In genomic region chr2:90749676-90750459, GRCm38 (mm10) we compare ENCODE assay signal across 18 mouse cellular contexts. TPM values are rescaled to one million over a fixed set of nuclear protein-coding genes. Genes with fewer than 3 reads are reported as not detected.
DNase-seq lines count a peak whose midpoint lies in the region; ATAC-seq and TF ChIP-seq lines count a peak whose summit lies in the region.
"Had no signal": no experiment of that assay in that cellular context is flagged by ENCODE, and none has a peak within 500 bp of the region (broad histone marks: within the 10 kb centered on the region; RNA-seq: fewer than 3 reads in every experiment).

No protein-coding gene starts in this region.

- no peak overlapping the region for H3K4me3 ChIP-seq in kidney, postnatal 0 days (replicated peaks; ENCODE audit: low read depth, low read length)
- no peak overlapping the region for H3K4me3 ChIP-seq in kidney, embryonic 16.5 days (ENCODE audit: low read length)
- no peak overlapping the region for H3K4me3 ChIP-seq in MEL (ENCODE audit: control insufficient read depth in 1 of 2, insufficient read depth in 1 of 2, low read depth in 2 of 2, low read length in 2 of 2)
- H3K4me3 ChIP-seq in bone marrow macrophage, adult 2 months (ENCODE audit: insufficient read depth, low read length) = 0 out of 2 replicates have a peak overlapping the region, but pooled peaks have one; percentile 3
- no peak overlapping the region for H3K4me3 ChIP-seq in kidney, embryonic 14.5 days (ENCODE audit: low read length)
- H3K4me3 ChIP-seq in midbrain, embryonic 14.5 days (replicated peaks; ENCODE audit: low read depth, low read length) = no peak overlapping the region
- H3K4me3 ChIP-seq in forebrain, postnatal 0 days (ENCODE audit: low read depth, low read length) = no peak overlapping the region
- H3K4me3 ChIP-seq: forebrain, embryonic 15.5 days; heart, embryonic 15.5 days; limb, embryonic 13.5 days; liver, embryonic 15.5 days; midbrain, embryonic 15.5 days had no signal

- H3K27ac ChIP-seq in kidney, postnatal 0 days = no peak overlapping the region
- H3K27ac ChIP-seq in kidney, embryonic 16.5 days (ENCODE audit: low read length) = no peak overlapping the region
- H3K27ac ChIP-seq in MEL (ENCODE audit: control insufficient read depth, low read depth, low read length) = no peak overlapping the region
- peak overlapping the region; percentile 69 for H3K27ac ChIP-seq in bone marrow macrophage, adult 2 months (ENCODE audit: insufficient read depth, low read depth, low read length)
- no peak overlapping the region for H3K27ac ChIP-seq in kidney, embryonic 14.5 days (ENCODE audit: low read depth, low read length)
- no peak overlapping the region for H3K27ac ChIP-seq in midbrain, embryonic 14.5 days (replicated peaks; ENCODE audit: low read depth, low read length)
- no peak overlapping the region for H3K27ac ChIP-seq in forebrain, postnatal 0 days (ENCODE audit: low read depth, low read length)
- H3K27ac ChIP-seq: forebrain, embryonic 15.5 days; heart, embryonic 15.5 days; limb, embryonic 13.5 days; liver, embryonic 15.5 days; midbrain, embryonic 15.5 days had no signal

- no peaks in the 10 kb centered on the region for H3K4me1 ChIP-seq in kidney, postnatal 0 days (replicated peaks; ENCODE audit: insufficient read depth, low read length)
- H3K4me1 ChIP-seq in kidney, embryonic 16.5 days (ENCODE audit: insufficient read depth, low read length) = peaks cover 14% of the 10 kb centered on the region; the same call in 1 of the 2 replicates
- H3K4me1 ChIP-seq in MEL (ENCODE audit: control insufficient read depth in 1 of 2, insufficient read depth in 2 of 2, low read length in 2 of 2) = peaks cover 28 to 29% of the 10 kb centered on the region in 2 experiments
- H3K4me1 ChIP-seq in bone marrow macrophage, adult 2 months (ENCODE audit: control insufficient read depth, insufficient read depth, low read length) = peaks cover 22% of the 10 kb centered on the region
- peaks cover 13% of the 10 kb centered on the region; the same call in 1 of the 2 replicates for H3K4me1 ChIP-seq in kidney, embryonic 14.5 days (ENCODE audit: control insufficient read depth, insufficient read depth, low read length)
- peaks cover 18% of the 10 kb centered on the region for H3K4me1 ChIP-seq in midbrain, embryonic 14.5 days (ENCODE audit: control insufficient read depth, insufficient read depth, low read length)
- H3K4me1 ChIP-seq in forebrain, postnatal 0 days (ENCODE audit: insufficient read depth) = peaks cover 4% of the 10 kb centered on the region; the same call in 1 of the 2 replicates

- H3K36me3 ChIP-seq in kidney, postnatal 0 days (ENCODE audit: insufficient read depth, low read length) = peaks cover 37% of the 10 kb centered on the region
- peaks cover 50% of the 10 kb centered on the region for H3K36me3 ChIP-seq in kidney, embryonic 16.5 days (ENCODE audit: insufficient read depth, low read length)
- peaks cover 40 to 57% of the 10 kb centered on the region in 2 experiments for H3K36me3 ChIP-seq in MEL (ENCODE audit: control insufficient read depth in 1 of 2, insufficient read depth in 2 of 2, low read length in 2 of 2)
- peaks cover 57% of the 10 kb centered on the region for H3K36me3 ChIP-seq in kidney, embryonic 14.5 days (ENCODE audit: control insufficient read depth, insufficient read depth, low read length)
- peaks cover 52% of the 10 kb centered on the region for H3K36me3 ChIP-seq in midbrain, embryonic 14.5 days (ENCODE audit: control insufficient read depth, insufficient read depth, low read length)
- peaks cover 35% of the 10 kb centered on the region for H3K36me3 ChIP-seq in forebrain, postnatal 0 days (ENCODE audit: insufficient read depth)

- no peak for TF ChIP-seq CTCF in kidney, postnatal 0 days (IDR thresholded peaks at IDR 0.05; ENCODE audit: low read depth)
- no peak for TF ChIP-seq CTCF in MEL (IDR thresholded peaks at IDR 0.05 in 2 of 3, conservative IDR thresholded peaks at IDR 0.05 in 1 of 3; ENCODE audit: control insufficient read depth in 1 of 3, insufficient read depth in 1 of 3, low read depth in 2 of 3, low read length in 3 of 3, poor library complexity in 1 of 3, severe bottlenecking in 1 of 3)
- no peak for TF ChIP-seq CTCF in bone marrow macrophage, adult 2 months (IDR thresholded peaks at IDR 0.05; ENCODE audit: low read depth, low read length)
- TF ChIP-seq CTCF in forebrain, postnatal 0 days (IDR thresholded peaks at IDR 0.05; ENCODE audit: low read depth) = no peak

- no peaks in the 10 kb centered on the region for H3K27me3 ChIP-seq in kidney, postnatal 0 days (ENCODE audit: insufficient read depth, low read length)
- no peaks in the 10 kb centered on the region for H3K27me3 ChIP-seq in kidney, embryonic 16.5 days (ENCODE audit: insufficient read depth, low read length)
- H3K27me3 ChIP-seq in MEL (ENCODE audit: control insufficient read depth in 1 of 2, insufficient read depth in 2 of 2, low read length in 2 of 2) = no peaks in the 10 kb centered on the region
- no peaks in the 10 kb centered on the region for H3K27me3 ChIP-seq in kidney, embryonic 14.5 days (ENCODE audit: control insufficient read depth, insufficient read depth, low read length)
- H3K27me3 ChIP-seq in midbrain, embryonic 14.5 days (ENCODE audit: control insufficient read depth, insufficient read depth, low read length) = no peaks in the 10 kb centered on the region
- H3K27me3 ChIP-seq in forebrain, postnatal 0 days (ENCODE audit: insufficient read depth, low read length) = no peaks in the 10 kb centered on the region
- H3K27me3 ChIP-seq: forebrain, embryonic 15.5 days; heart, embryonic 15.5 days; limb, embryonic 13.5 days; liver, embryonic 15.5 days; midbrain, embryonic 15.5 days had no signal

- peaks cover 57% of the 10 kb centered on the region for H3K79me2 ChIP-seq in MEL (ENCODE audit: control insufficient read depth, insufficient read depth, low read length, poor library complexity)

- TF ChIP-seq RAD21 in MEL (IDR thresholded peaks at IDR 0.05; ENCODE audit: low read depth, low read length) = no peak

- no peaks in the 10 kb centered on the region for H3K9me3 ChIP-seq in kidney, postnatal 0 days (replicated peaks; ENCODE audit: low read length)
- H3K9me3 ChIP-seq in kidney, embryonic 16.5 days (ENCODE audit: low read length) = no peaks in the 10 kb centered on the region
- H3K9me3 ChIP-seq in MEL (replicated peaks; ENCODE audit: insufficient read depth, low read length) = no peaks in the 10 kb centered on the region
- H3K9me3 ChIP-seq in kidney, embryonic 14.5 days (ENCODE audit: control insufficient read depth, low read length) = no peaks in the 10 kb centered on the region
- H3K9me3 ChIP-seq in midbrain, embryonic 14.5 days (ENCODE audit: control insufficient read depth, low read length) = no peaks in the 10 kb centered on the region
- no peaks in the 10 kb centered on the region for H3K9me3 ChIP-seq in forebrain, postnatal 0 days (ENCODE audit: low read length)
- H3K9me3 ChIP-seq: forebrain, embryonic 15.5 days; heart, embryonic 15.5 days; limb, embryonic 13.5 days; liver, embryonic 15.5 days; midbrain, embryonic 15.5 days had no signal

- TF ChIP-seq POLR2A in MEL (IDR thresholded peaks at IDR 0.05; ENCODE audit: control insufficient read depth in 1 of 2, insufficient read depth in 1 of 2, low read depth in 1 of 2, low read length in 2 of 2, poor library complexity in 1 of 2) = no peak
- TF ChIP-seq POLR2A in bone marrow macrophage, adult 2 months (IDR thresholded peaks at IDR 0.05; ENCODE audit: borderline replicate concordance, low read depth, low read length) = no peak

- ATAC-seq in kidney, postnatal 0 days (replicated peaks; ENCODE audit: low FRiP score, low read depth) = no peak
- ATAC-seq in kidney, embryonic 16.5 days (ENCODE audit: low FRiP score, low TSS enrichment) = no peak
- 0 out of 2 replicates have a peak, but pooled peaks have one; percentile 13 for ATAC-seq in megakaryocyte, adult 5-6 weeks (ENCODE audit: poor library complexity, severe bottlenecking)
- no peak for ATAC-seq in kidney, embryonic 14.5 days (ENCODE audit: low FRiP score, low TSS enrichment)
- ATAC-seq in midbrain, embryonic 14.5 days (ENCODE audit: low FRiP score, low TSS enrichment) = no peak
- no peak for ATAC-seq in forebrain, postnatal 0 days
- ATAC-seq: forebrain, embryonic 15.5 days; midbrain, embryonic 15.5 days had no signal

- TF ChIP-seq EP300 in MEL (IDR thresholded peaks at IDR 0.05; ENCODE audit: low read depth in 1 of 2, low read length in 2 of 2) = no peak; a peak in 1 of 4 replicates

- H3K9ac ChIP-seq in kidney, postnatal 0 days (ENCODE audit: low read depth, low read length) = 0 out of 2 replicates have a peak overlapping the region, but pooled peaks have one; percentile 1
- H3K9ac ChIP-seq in kidney, embryonic 16.5 days (replicated peaks; ENCODE audit: low read length) = no peak overlapping the region
- H3K9ac ChIP-seq in MEL (ENCODE audit: control insufficient read depth, low read depth, low read length, poor library complexity, severe bottlenecking) = no peak overlapping the region
- H3K9ac ChIP-seq in kidney, embryonic 14.5 days (ENCODE audit: low read depth, low read length) = no peak overlapping the region
- H3K9ac ChIP-seq in midbrain, embryonic 14.5 days (replicated peaks; ENCODE audit: low read length) = no peak overlapping the region
- H3K9ac ChIP-seq in forebrain, postnatal 0 days = no peak overlapping the region
- H3K9ac ChIP-seq: forebrain, embryonic 15.5 days; heart, embryonic 15.5 days; limb, embryonic 13.5 days; liver, embryonic 15.5 days; midbrain, embryonic 15.5 days had no signal

- WGBS in kidney, postnatal 0 days = 76% methylated on average over 6 of the region's 6 CpGs
- 79% methylated on average over 6 of the region's 6 CpGs for WGBS in kidney, embryonic 16.5 days
- 84% methylated on average over 6 of the region's 6 CpGs for WGBS in kidney, embryonic 14.5 days
- WGBS in midbrain, embryonic 14.5 days = 89% methylated on average over 6 of the region's 6 CpGs
- WGBS in forebrain, postnatal 0 days = 76% methylated on average over 6 of the region's 6 CpGs

- H3K4me2 ChIP-seq in kidney, postnatal 0 days (ENCODE audit: low read length) = no peak overlapping the region
- H3K4me2 ChIP-seq in kidney, embryonic 16.5 days (replicated peaks; ENCODE audit: low read depth, low read length) = no peak overlapping the region
- H3K4me2 ChIP-seq in kidney, embryonic 14.5 days (replicated peaks; ENCODE audit: low read depth, low read length) = no peak overlapping the region
- no peak overlapping the region for H3K4me2 ChIP-seq in midbrain, embryonic 14.5 days (ENCODE audit: low read length)
- H3K4me2 ChIP-seq in forebrain, postnatal 0 days (ENCODE audit: low read depth) = no peak overlapping the region
- H3K4me2 ChIP-seq: forebrain, embryonic 15.5 days; heart, embryonic 15.5 days; limb, embryonic 13.5 days; liver, embryonic 15.5 days; midbrain, embryonic 15.5 days had no signal

- DNase-seq in kidney, postnatal 0 days (ENCODE audit: low spot score) = no peak
- DNase-seq in MEL (ENCODE audit: low read depth, low spot score) = peak; percentile 62
- no peak for DNase-seq in midbrain, embryonic 14.5 days
- no peak for DNase-seq in forebrain, postnatal 0 days
- DNase-seq: adrenal gland, adult 2 months; cerebellum, adult 8-10 months; kidney, adult 8-10 months; spleen, adult 18-20 months; thymus, postnatal 36 days had no signal

RNA-seq across cellular contexts. Expression of gene Fnbp4, which starts 4.7 kb away (rescaled TPM):
- 44.2 and 52.7 TPM in 2 replicates for polyA plus RNA-seq in kidney, postnatal 0 days (2015; fragmentation: Nextera tagmentation; extraction: Ambion mirVana)
- 82.2 and 120 TPM in 2 replicates for polyA plus RNA-seq in kidney, embryonic 16.5 days (2015; fragmentation: Nextera tagmentation; extraction: Ambion mirVana)
- total RNA-seq in MEL (2012; rRNA removed) = 39.5 and 42.1 TPM in 2 replicates
- polyA plus RNA-seq in MEL (2012; ENCODE audit: insufficient read depth in 1 of 2, insufficient read length in 2 of 2, low read depth in 1 of 2, low replicate concordance in 2 of 2, missing spikeins in 1 of 2) = 100 to 1,000 TPM in 1 of 2 experiments, 10 to 100 TPM in 1; 73.7 to 353 TPM
- polyA plus RNA-seq in bone marrow macrophage, adult 2 months (2012; ENCODE audit: insufficient read depth, insufficient read length, missing spikeins) = 112 and 132 TPM in 2 replicates
- total RNA-seq in megakaryocyte, adult 5-6 weeks (2015) = 73.0 and 77.6 TPM in 2 replicates
- total RNA-seq in megakaryocyte, adult 5-6 weeks (2017) = 119 and 139 TPM in 2 replicates
- polyA plus RNA-seq in kidney, embryonic 14.5 days (2014; fragmentation: Nextera tagmentation; extraction: Ambion mirVana) = 82.6 and 118 TPM in 2 replicates
- 86.3 and 113 TPM in 2 replicates for polyA plus RNA-seq in midbrain, embryonic 14.5 days (2014; fragmentation: Nextera tagmentation; extraction: Ambion mirVana)
- 77.0 and 98.6 TPM in 2 replicates for total RNA-seq in forebrain, postnatal 0 days (2014; rRNA removed)
- polyA plus RNA-seq in forebrain, postnatal 0 days (2015; fragmentation: Nextera tagmentation; extraction: Ambion mirVana) = 28.4 and 48.8 TPM in 2 replicates

RNA-seq across cellular contexts. Expression of gene Agbl2, which starts 32.7 kb away (rescaled TPM):
- polyA plus RNA-seq in kidney, postnatal 0 days (2015; fragmentation: Nextera tagmentation; extraction: Ambion mirVana) = 0.89 and 0.96 TPM in 2 replicates
- polyA plus RNA-seq in kidney, embryonic 16.5 days (2015; fragmentation: Nextera tagmentation; extraction: Ambion mirVana) = 0.66 and 0.71 TPM in 2 replicates
- not detected in 2 replicates for total RNA-seq in MEL (2012; rRNA removed)
- not detected for polyA plus RNA-seq in MEL (2012; ENCODE audit: insufficient read depth in 1 of 2, insufficient read length in 2 of 2, low read depth in 1 of 2, low replicate concordance in 2 of 2, missing spikeins in 1 of 2)
- not detected in 2 replicates for polyA plus RNA-seq in bone marrow macrophage, adult 2 months (2012; ENCODE audit: insufficient read depth, insufficient read length, missing spikeins)
- total RNA-seq in megakaryocyte, adult 5-6 weeks (2015) = not detected in 2 replicates
- not detected in 2 replicates for total RNA-seq in megakaryocyte, adult 5-6 weeks (2017)
- polyA plus RNA-seq in kidney, embryonic 14.5 days (2014; fragmentation: Nextera tagmentation; extraction: Ambion mirVana) = 0.37 TPM in 2 replicates
- 0.26 and 0.30 TPM in 2 replicates for polyA plus RNA-seq in midbrain, embryonic 14.5 days (2014; fragmentation: Nextera tagmentation; extraction: Ambion mirVana)
- 1.0 and 1.1 TPM in 2 replicates for total RNA-seq in forebrain, postnatal 0 days (2014; rRNA removed)
- polyA plus RNA-seq in forebrain, postnatal 0 days (2015; fragmentation: Nextera tagmentation; extraction: Ambion mirVana) = 0.58 and 0.77 TPM in 2 replicates
- polyA plus RNA-seq: liver, embryonic 15.5 days had no signal
